Mouse (Mus musculus) intestine, postnatal 0 days (tissue): ENCODE results near the gene Rabl3. TPM values are rescaled to one million over a fixed set of nuclear protein-coding genes. Genes with fewer than 3 reads are reported as not detected.

Experiments used
- ATAC-seq: fragments of 200-750 bp; cut with Nextera tagmentation; 2 replicates; pipeline ENCODE4 v1.8.0; 2017; ENCODE audit warnings: mild to moderate bottlenecking, moderate TSS enrichment, moderate library complexity
- H3K27ac ChIP-seq: fragments of 300-500 bp; sonication (generic); 2 replicates; pipeline ENCODE4 v1.5.1; 2014; ENCODE audit warnings: mild to moderate bottlenecking, low read depth, low read length, moderate library complexity
- H3K27me3 ChIP-seq: fragments of 300-500 bp; sonication (generic); replicated peaks from 2 replicates; pipeline ENCODE4 v1.6.1; 2014; ENCODE audit warnings: low read length, mixed read lengths; ENCODE audit not compliant: control insufficient read depth, insufficient read depth
- H3K36me3 ChIP-seq: fragments of 300-500 bp; sonication (generic); 2 replicates; pipeline ENCODE4 v1.6.1; 2014; ENCODE audit warnings: mild to moderate bottlenecking, moderate library complexity; ENCODE audit not compliant: control insufficient read depth, insufficient read depth
- H3K4me1 ChIP-seq: fragments of 300-500 bp; sonication (generic); replicated peaks from 2 replicates; pipeline ENCODE4 v1.6.1; 2014; ENCODE audit warnings: antibody characterized with exemption, low read length, mixed read lengths; ENCODE audit not compliant: control insufficient read depth, insufficient read depth
- H3K4me2 ChIP-seq: fragments of 300-500 bp; sonication (generic); replicated peaks from 2 replicates; pipeline ENCODE4 v1.6.1; 2014; ENCODE audit warnings: low read depth, mild to moderate bottlenecking, moderate library complexity
- H3K4me3 ChIP-seq: fragments of 300-500 bp; sonication (generic); 2 replicates; pipeline ENCODE4 v1.5.1; 2014; ENCODE audit warnings: low read depth, low read length
- H3K9ac ChIP-seq: fragments of 300-500 bp; sonication (generic); 2 replicates; pipeline ENCODE4 v1.6.1; 2014; ENCODE audit warnings: mild to moderate bottlenecking, low read depth, low read length
- H3K9me3 ChIP-seq: fragments of 300-500 bp; sonication (generic); 2 replicates; pipeline ENCODE4 v1.6.1; 2016; ENCODE audit warnings: mixed run types; ENCODE audit not compliant: control insufficient read depth
- CTCF ChIP-seq: sonication (generic); IDR thresholded peaks from 2 replicates; pipeline ENCODE4 v1.5.1; 2016; ENCODE audit warnings: low read depth, mild to moderate bottlenecking, control low read depth, antibody characterized with exemption, moderate library complexity
- WGBS: fragments of 180-500 bp; shearing (Covaris S2); extraction: QIAGEN DNeasy Blood & Tissue Kit; methylation state at CpG from one replicate; pipeline ENCODE4 v1.1.7; 2014; 5-methylcytosine and 5-hydroxymethylcytosine counted together
- polyA plus RNA-seq: library from polyadenylated mRNA; unstranded; fragments of >200 nt; fragmentation: Nextera tagmentation; extraction: Ambion mirVana; gene quantifications from 2 replicates; pipeline ENCODE4 v1.2.1, GENCODE M21; 2015

The Rabl3 gene
- polyA plus RNA-seq, 1 experiment from 2014 or later: 25.6 TPM

- ATAC-seq: peak; percentile 51
- Histone ChIP-seq H3K4me3 (peak overlapping the region; percentile 53), H3K9ac (peak overlapping the region; percentile 75), H3K4me2 (peak overlapping the region; percentile 83), H3K27me3 (no peaks in the 10 kb centered on the region), H3K4me1 (no peaks in the 10 kb centered on the region), H3K27ac (peak overlapping the region; percentile 86), H3K36me3 (peaks cover 18% of the 10 kb centered on the region), H3K9me3 (no peaks in the 10 kb centered on the region)
- under 1% methylated on average over 22 of the region's 22 CpGs for WGBS
- TF ChIP-seq CTCF: no peak
Observed at GRCm38 (mm10) chr16:37539240-37539610, 460 bp upstream of the Rabl3 start.

- Histone ChIP-seq H3K4me2 (peak overlapping the region; percentile 83), H3K4me3 (peak overlapping the region; percentile 53; the same call in 1 of the 2 replicates), H3K36me3 (peaks cover 12% of the 10 kb centered on the region), H3K27ac (peak overlapping the region; percentile 86; the same call in 1 of the 2 replicates), H3K9ac (peak overlapping the region; percentile 75; the same call in 1 of the 2 replicates), H3K27me3 (no peaks in the 10 kb centered on the region), H3K9me3 (no peaks in the 10 kb centered on the region), H3K4me1 (no peaks in the 10 kb centered on the region)
- ATAC-seq: no peak
- no peak for TF ChIP-seq CTCF
- WGBS: 85% methylated on average over 6 of the region's 6 CpGs
Observed at GRCm38 (mm10) chr16:37540776-37541175, 1.1 kb downstream of the Rabl3 start.

- TF ChIP-seq CTCF: no peak
- peaks cover 9% of the 10 kb centered on the region for H3K36me3 ChIP-seq
- no peak overlapping the region for H3K9ac ChIP-seq
- H3K27me3 ChIP-seq: no peaks in the 10 kb centered on the region
- ATAC-seq: no peak
- no peaks in the 10 kb centered on the region for H3K4me1 ChIP-seq
- 69% methylated on average over 5 of the region's 5 CpGs for WGBS
- H3K9me3 ChIP-seq: no peaks in the 10 kb centered on the region
- no peak overlapping the region for H3K4me3 ChIP-seq
- no peak overlapping the region for H3K4me2 ChIP-seq
- H3K27ac ChIP-seq: no peak overlapping the region
Observed at GRCm38 (mm10) chr16:37546312-37546711, 6.6 kb downstream of the Rabl3 start.

- no peak overlapping the region for H3K27ac ChIP-seq
- no peaks in the 10 kb centered on the region for H3K36me3 ChIP-seq
- no peaks in the 10 kb centered on the region for H3K4me1 ChIP-seq
- TF ChIP-seq CTCF: no peak
- ATAC-seq: no peak
- H3K4me3 ChIP-seq: no peak overlapping the region
- 71% methylated on average over 3 of the region's 3 CpGs for WGBS
- H3K4me2 ChIP-seq: no peak overlapping the region
- no peak overlapping the region for H3K9ac ChIP-seq
- H3K27me3 ChIP-seq: no peaks in the 10 kb centered on the region
- H3K9me3 ChIP-seq: no peaks in the 10 kb centered on the region
Observed at GRCm38 (mm10) chr16:37550266-37550665, 10.6 kb downstream of the Rabl3 start.

- no peak for ATAC-seq
- no peak overlapping the region for H3K4me3 ChIP-seq
- no peak overlapping the region for H3K4me2 ChIP-seq
- H3K27ac ChIP-seq: no peak overlapping the region
- H3K9ac ChIP-seq: no peak overlapping the region
- no peaks in the 10 kb centered on the region for H3K27me3 ChIP-seq
- H3K36me3 ChIP-seq: no peaks in the 10 kb centered on the region
- TF ChIP-seq CTCF: no peak
- no peaks in the 10 kb centered on the region for H3K9me3 ChIP-seq
- no peaks in the 10 kb centered on the region for H3K4me1 ChIP-seq
- 78% methylated on average over 2 of the region's 2 CpGs for WGBS
Observed at GRCm38 (mm10) chr16:37550981-37551380, 11.3 kb downstream of the Rabl3 start.

- no peak overlapping the region for H3K27ac ChIP-seq
- no peak overlapping the region for H3K4me3 ChIP-seq
- H3K9me3 ChIP-seq: no peaks in the 10 kb centered on the region
- H3K27me3 ChIP-seq: no peaks in the 10 kb centered on the region
- ATAC-seq: no peak
- no peak overlapping the region for H3K9ac ChIP-seq
- TF ChIP-seq CTCF: no peak
- H3K36me3 ChIP-seq: peaks cover 9% of the 10 kb centered on the region; the same call in 1 of the 2 replicates
- WGBS: 91% methylated on average over 3 of the region's 3 CpGs
- H3K4me2 ChIP-seq: no peak overlapping the region
- H3K4me1 ChIP-seq: no peaks in the 10 kb centered on the region
Observed at GRCm38 (mm10) chr16:37552824-37553223, 13.1 kb downstream of the Rabl3 start.

- TF ChIP-seq CTCF: no peak
- Histone ChIP-seq H3K27ac (no peak overlapping the region), H3K9me3 (no peaks in the 10 kb centered on the region), H3K9ac (no peak overlapping the region), H3K4me1 (no peaks in the 10 kb centered on the region), H3K4me3 (no peak overlapping the region), H3K36me3 (peaks cover 11% of the 10 kb centered on the region), H3K4me2 (no peak overlapping the region), H3K27me3 (no peaks in the 10 kb centered on the region)
- 82% methylated on average over 6 of the region's 6 CpGs for whole genome bisulfite sequencing
- no peak for ATAC-seq
Observed at GRCm38 (mm10) chr16:37562414-37562813, 22.7 kb downstream of the Rabl3 start.
